ENCODE assay signal across 8 mouse cellular contexts in genomic region chr2:92388891-92389641, GRCm38 (mm10). TPM values are rescaled to one million over a fixed set of nuclear protein-coding genes. Genes with fewer than 3 reads are reported as not detected.
A peak's percentile ranks its signal among the peaks of the same experiment; 100 is the strongest.
DNase-seq lines count a peak whose midpoint lies in the region; ATAC-seq and TF ChIP-seq lines count a peak whose summit lies in the region.

No protein-coding gene starts in this region.

- peak; percentile 86 to 87 for DNase-seq in heart, adult 9 months (ENCODE audit: low spot score in 2 of 2)
- peak; percentile 79 to 83 for DNase-seq in kidney, adult 8-10 months
- peak; percentile 97 for DNase-seq in midbrain, postnatal 0 days (ENCODE audit: low spot score)

- peaks cover 2% of the 10 kb centered on the region; the same call in 1 of the 2 replicates for H3K9me3 ChIP-seq in erythroblast, embryonic 14.5 days (ENCODE audit: control insufficient read depth, low read length)
- H3K9me3 ChIP-seq in embryonic facial prominence, embryonic 13.5 days: no peaks in the 10 kb centered on the region
- no peaks in the 10 kb centered on the region for H3K9me3 ChIP-seq in limb, embryonic 12.5 days
- H3K9me3 ChIP-seq in midbrain, postnatal 0 days (ENCODE audit: low read length): no peaks in the 10 kb centered on the region
- H3K9me3 ChIP-seq in stomach, embryonic 16.5 days (replicated peaks; ENCODE audit: control insufficient read depth, low read length): no peaks in the 10 kb centered on the region

- peaks cover 17% of the 10 kb centered on the region for H3K4me1 ChIP-seq in erythroblast, embryonic 14.5 days (ENCODE audit: control insufficient read depth)
- H3K4me1 ChIP-seq in embryonic facial prominence, embryonic 13.5 days: peaks cover 49% of the 10 kb centered on the region
- peaks cover 49% of the 10 kb centered on the region for H3K4me1 ChIP-seq in limb, embryonic 12.5 days (replicated peaks)
- peaks cover 16% of the 10 kb centered on the region for H3K4me1 ChIP-seq in midbrain, postnatal 0 days (ENCODE audit: insufficient read depth, low read length)
- peaks cover 37% of the 10 kb centered on the region for H3K4me1 ChIP-seq in stomach, embryonic 16.5 days (ENCODE audit: control insufficient read depth, insufficient read depth, low read length)

- peak overlapping the region; percentile 47 for H3K4me3 ChIP-seq in erythroblast, embryonic 14.5 days (replicated peaks)
- peak overlapping the region; percentile 75 for H3K4me3 ChIP-seq in embryonic facial prominence, embryonic 13.5 days
- peak overlapping the region; percentile 66 for H3K4me3 ChIP-seq in limb, embryonic 12.5 days (replicated peaks)
- peak overlapping the region; percentile 71 for H3K4me3 ChIP-seq in midbrain, postnatal 0 days (ENCODE audit: low read depth, low read length)
- H3K4me3 ChIP-seq in stomach, embryonic 16.5 days (replicated peaks; ENCODE audit: low read length): peak overlapping the region; percentile 58

- no peaks in the 10 kb centered on the region; the same call in 1 of the 2 replicates for H3K36me3 ChIP-seq in erythroblast, embryonic 14.5 days (ENCODE audit: control insufficient read depth)
- H3K36me3 ChIP-seq in embryonic facial prominence, embryonic 13.5 days: peaks cover 32% of the 10 kb centered on the region
- H3K36me3 ChIP-seq in limb, embryonic 12.5 days: peaks cover 31% of the 10 kb centered on the region
- peaks cover 36% of the 10 kb centered on the region for H3K36me3 ChIP-seq in midbrain, postnatal 0 days (ENCODE audit: insufficient read depth, low read length)
- H3K36me3 ChIP-seq in stomach, embryonic 16.5 days (ENCODE audit: control insufficient read depth, insufficient read depth, low read length): 0 out of 2 replicates have a peak, but pooled peaks cover 2% of the 10 kb centered on the region

- 0 out of 2 replicates have a peak, but pooled peaks have one; percentile 14 for TF ChIP-seq CTCF in midbrain, postnatal 0 days (IDR thresholded peaks at IDR 0.05)

- H3K27ac ChIP-seq in embryonic facial prominence, embryonic 13.5 days: peak overlapping the region; percentile 89
- H3K27ac ChIP-seq in limb, embryonic 12.5 days: peak overlapping the region; percentile 78
- H3K27ac ChIP-seq in midbrain, postnatal 0 days (ENCODE audit: low read depth, low read length): peak overlapping the region; percentile 90
- H3K27ac ChIP-seq in stomach, embryonic 16.5 days (ENCODE audit: low read length): peak overlapping the region; percentile 55

- no peak for ATAC-seq in erythroblast, adult 5-6 weeks (replicated peaks; ENCODE audit: low FRiP score, poor library complexity, severe bottlenecking)
- peak; percentile 84 for ATAC-seq in embryonic facial prominence, embryonic 13.5 days (ENCODE audit: insufficient number of reproducible peaks, insufficient read depth, low FRiP score, low TSS enrichment, low read depth)
- ATAC-seq in limb, embryonic 12.5 days (ENCODE audit: insufficient number of reproducible peaks, insufficient read depth, low FRiP score, low TSS enrichment, low read depth): peak; percentile 88
- peak; percentile 86 for ATAC-seq in midbrain, postnatal 0 days (ENCODE audit: low FRiP score)
- peak; percentile 90 for ATAC-seq in stomach, embryonic 16.5 days (ENCODE audit: insufficient read depth, low FRiP score)

- peaks cover 78% of the 10 kb centered on the region for H3K27me3 ChIP-seq in erythroblast, embryonic 14.5 days (ENCODE audit: control insufficient read depth)
- no peaks in the 10 kb centered on the region for H3K27me3 ChIP-seq in embryonic facial prominence, embryonic 13.5 days
- H3K27me3 ChIP-seq in limb, embryonic 12.5 days: no peaks in the 10 kb centered on the region
- H3K27me3 ChIP-seq in midbrain, postnatal 0 days (ENCODE audit: insufficient read depth, low read length): no peaks in the 10 kb centered on the region
- H3K27me3 ChIP-seq in stomach, embryonic 16.5 days (ENCODE audit: control insufficient read depth, insufficient read depth, low read length): no peaks in the 10 kb centered on the region

- peak overlapping the region; percentile 80 for H3K9ac ChIP-seq in embryonic facial prominence, embryonic 13.5 days
- H3K9ac ChIP-seq in limb, embryonic 12.5 days (replicated peaks): peak overlapping the region; percentile 69
- peak overlapping the region; percentile 89 for H3K9ac ChIP-seq in midbrain, postnatal 0 days (replicated peaks; ENCODE audit: low read length, poor library complexity, severe bottlenecking)
- peak overlapping the region; percentile 73 for H3K9ac ChIP-seq in stomach, embryonic 16.5 days (ENCODE audit: low read length)

- H3K4me2 ChIP-seq in embryonic facial prominence, embryonic 13.5 days: peak overlapping the region; percentile 89
- peak overlapping the region; percentile 89 for H3K4me2 ChIP-seq in limb, embryonic 12.5 days
- H3K4me2 ChIP-seq in midbrain, postnatal 0 days (ENCODE audit: low read depth, low read length, poor library complexity, severe bottlenecking): peak overlapping the region; percentile 85
- peak overlapping the region; percentile 73 for H3K4me2 ChIP-seq in stomach, embryonic 16.5 days (ENCODE audit: low read depth, low read length)

- under 1% methylated on average over 55 of the region's 62 CpGs for WGBS in embryonic facial prominence, embryonic 13.5 days
- under 1% methylated on average over 61 of the region's 62 CpGs for WGBS in limb, embryonic 12.5 days
- WGBS in midbrain, postnatal 0 days: under 1% methylated on average over 58 of the region's 62 CpGs
- WGBS in stomach, embryonic 16.5 days: under 1% methylated on average over 62 of the region's 62 CpGs

RNA-seq across cellular contexts. Expression of gene 1700029I15Rik, which starts 6.7 kb away (rescaled TPM):
- 0.23 and 0.41 TPM in 2 replicates for polyA plus RNA-seq in erythroblast, embryonic 14.5 days (2012)
- total RNA-seq in erythroblast, adult 5-6 weeks (2015; ENCODE audit: low replicate concordance): not detected in 2 replicates
- total RNA-seq in erythroblast, adult 5-6 weeks (2017; ENCODE audit: low replicate concordance): 0.70 and 4.0 TPM in 2 replicates
- 2.5 and 4.0 TPM in 2 replicates for polyA plus RNA-seq in embryonic facial prominence, embryonic 13.5 days (2015; fragmentation: Nextera tagmentation; extraction: Ambion mirVana)
- polyA plus RNA-seq in limb, embryonic 12.5 days (2016; fragmentation: Nextera tagmentation; extraction: Ambion mirVana): 3.0 and 3.3 TPM in 2 replicates
- 0.76 and 8.6 TPM in 2 replicates for total RNA-seq in midbrain, postnatal 0 days (2014; rRNA removed)
- 3.1 and 4.7 TPM in 2 replicates for polyA plus RNA-seq in midbrain, postnatal 0 days (2015; fragmentation: Nextera tagmentation; extraction: Ambion mirVana)
- 3.5 and 5.4 TPM in 2 replicates for polyA plus RNA-seq in stomach, embryonic 16.5 days (2015; fragmentation: Nextera tagmentation; extraction: Ambion mirVana)

RNA-seq across cellular contexts. Expression of gene Mapk8ip1, which starts 12.0 kb away (rescaled TPM):
- polyA plus RNA-seq in erythroblast, embryonic 14.5 days (2012): 0.03 TPM in 1 of 2 replicates, not detected in the other
- not detected in 2 replicates for total RNA-seq in erythroblast, adult 5-6 weeks (2015; ENCODE audit: low replicate concordance)
- total RNA-seq in erythroblast, adult 5-6 weeks (2017; ENCODE audit: low replicate concordance): not detected in 2 replicates
- polyA plus RNA-seq in embryonic facial prominence, embryonic 13.5 days (2015; fragmentation: Nextera tagmentation; extraction: Ambion mirVana): 22.0 and 23.9 TPM in 2 replicates
- 29.4 and 34.8 TPM in 2 replicates for polyA plus RNA-seq in limb, embryonic 12.5 days (2016; fragmentation: Nextera tagmentation; extraction: Ambion mirVana)
- total RNA-seq in midbrain, postnatal 0 days (2014; rRNA removed): 286 and 357 TPM in 2 replicates
- 176 and 178 TPM in 2 replicates for polyA plus RNA-seq in midbrain, postnatal 0 days (2015; fragmentation: Nextera tagmentation; extraction: Ambion mirVana)
- polyA plus RNA-seq in stomach, embryonic 16.5 days (2015; fragmentation: Nextera tagmentation; extraction: Ambion mirVana): 12.5 and 14.9 TPM in 2 replicates

RNA-seq across cellular contexts. Expression of gene Large2, which starts 14.4 kb away (rescaled TPM):
- 0.03 TPM in 1 of 2 replicates, not detected in the other for polyA plus RNA-seq in erythroblast, embryonic 14.5 days (2012)
- total RNA-seq in erythroblast, adult 5-6 weeks (2015; ENCODE audit: low replicate concordance): 4.2 TPM in 1 of 2 replicates, not detected in the other
- not detected in 2 replicates for total RNA-seq in erythroblast, adult 5-6 weeks (2017; ENCODE audit: low replicate concordance)
- 15.2 and 16.9 TPM in 2 replicates for polyA plus RNA-seq in embryonic facial prominence, embryonic 13.5 days (2015; fragmentation: Nextera tagmentation; extraction: Ambion mirVana)
- 10.7 and 13.9 TPM in 2 replicates for polyA plus RNA-seq in limb, embryonic 12.5 days (2016; fragmentation: Nextera tagmentation; extraction: Ambion mirVana)
- 1.4 TPM in 2 replicates for total RNA-seq in midbrain, postnatal 0 days (2014; rRNA removed)
- polyA plus RNA-seq in midbrain, postnatal 0 days (2015; fragmentation: Nextera tagmentation; extraction: Ambion mirVana): 1.5 and 1.6 TPM in 2 replicates
- polyA plus RNA-seq in stomach, embryonic 16.5 days (2015; fragmentation: Nextera tagmentation; extraction: Ambion mirVana): 12.6 and 15.5 TPM in 2 replicates

RNA-seq across cellular contexts. Expression of gene Pex16, which starts 14.6 kb away (rescaled TPM):
- polyA plus RNA-seq in erythroblast, embryonic 14.5 days (2012): 2.6 and 3.5 TPM in 2 replicates
- total RNA-seq in erythroblast, adult 5-6 weeks (2015; ENCODE audit: low replicate concordance): 0.38 and 2.3 TPM in 2 replicates
- 3.7 and 6.6 TPM in 2 replicates for total RNA-seq in erythroblast, adult 5-6 weeks (2017; ENCODE audit: low replicate concordance)
- 20.4 and 20.9 TPM in 2 replicates for polyA plus RNA-seq in embryonic facial prominence, embryonic 13.5 days (2015; fragmentation: Nextera tagmentation; extraction: Ambion mirVana)
- polyA plus RNA-seq in limb, embryonic 12.5 days (2016; fragmentation: Nextera tagmentation; extraction: Ambion mirVana): 17.1 and 17.6 TPM in 2 replicates
- total RNA-seq in midbrain, postnatal 0 days (2014; rRNA removed): 23.6 and 31.8 TPM in 2 replicates
- polyA plus RNA-seq in midbrain, postnatal 0 days (2015; fragmentation: Nextera tagmentation; extraction: Ambion mirVana): 43.4 and 51.5 TPM in 2 replicates
- polyA plus RNA-seq in stomach, embryonic 16.5 days (2015; fragmentation: Nextera tagmentation; extraction: Ambion mirVana): 27.8 and 31.9 TPM in 2 replicates

RNA-seq across cellular contexts. Expression of gene Cry2, which starts 44.8 kb away (rescaled TPM):
- 0.36 and 0.45 TPM in 2 replicates for polyA plus RNA-seq in erythroblast, embryonic 14.5 days (2012)
- 0.19 and 0.63 TPM in 2 replicates for total RNA-seq in erythroblast, adult 5-6 weeks (2015; ENCODE audit: low replicate concordance)
- 1.3 and 1.5 TPM in 2 replicates for total RNA-seq in erythroblast, adult 5-6 weeks (2017; ENCODE audit: low replicate concordance)
- polyA plus RNA-seq in embryonic facial prominence, embryonic 13.5 days (2015; fragmentation: Nextera tagmentation; extraction: Ambion mirVana): 22.9 and 28.2 TPM in 2 replicates
- polyA plus RNA-seq in limb, embryonic 12.5 days (2016; fragmentation: Nextera tagmentation; extraction: Ambion mirVana): 27.1 TPM in 2 replicates
- total RNA-seq in midbrain, postnatal 0 days (2014; rRNA removed): 41.9 and 48.4 TPM in 2 replicates
- 50.6 and 55.2 TPM in 2 replicates for polyA plus RNA-seq in midbrain, postnatal 0 days (2015; fragmentation: Nextera tagmentation; extraction: Ambion mirVana)
- polyA plus RNA-seq in stomach, embryonic 16.5 days (2015; fragmentation: Nextera tagmentation; extraction: Ambion mirVana): 23.4 and 26.5 TPM in 2 replicates

Comparison
In these comparisons a context has a peak if more than half of its experiments do, and no peak if none do; other contexts are left out.
1. RNA of gene Mapk8ip1, which starts 12.0 kb away (polyA plus RNA-seq): 176 to 178 TPM in midbrain, postnatal 0 days, 29.4 to 34.8 TPM in limb, embryonic 12.5 days, 22.0 to 23.9 TPM in embryonic facial prominence, embryonic 13.5 days and 12.5 to 14.9 TPM in stomach, embryonic 16.5 days; 0.03 TPM in erythroblast, embryonic 14.5 days; every median in the first group is over 10 times any median in the second.
2. Peak in every context shown above with its lines, with median percentiles within 50 percentile points of each other: H3K4me3 ChIP-seq, H3K27ac ChIP-seq, H3K4me2 ChIP-seq, H3K9ac ChIP-seq and DNase-seq.